Mouse (Mus musculus): Measurements from ENCODE around the gene Prkce.

- TF ChIP-seq ZC3H11A (IDR thresholded peaks at IDR 0.05; ENCODE audit: borderline replicate concordance, low read depth, low read length) (no peak), MAFK (IDR thresholded peaks at IDR 0.05; ENCODE audit: insufficient read depth, low read depth, low read length) (no peak), ZNF384 (IDR thresholded peaks at IDR 0.05; ENCODE audit: low read depth, low read length) (no peak), CHD2 (IDR thresholded peaks at IDR 0.05; ENCODE audit: low read depth, low read length) (no peak), HCFC1 (IDR thresholded peaks at IDR 0.05; ENCODE audit: borderline replicate concordance, insufficient read depth, low read length) (no peak)
These were observed 299.3 kb downstream of the Prkce start for GRCm38 (mm10) chr17:86466871-86467270.
